Mouse (Mus musculus) ES-Bruce4 (cell line): ENCODE results near the gene Rhbdd1. TPM values are rescaled to one million over a fixed set of nuclear protein-coding genes. Genes with fewer than 3 reads are reported as not detected.

Source experiments
- H3K27ac ChIP-seq: 2 replicates; pipeline ENCODE4 v1.5.1; 2012; ENCODE audit warnings: low read length, inconsistent platforms; ENCODE audit not compliant: insufficient read depth
- H3K27me3 ChIP-seq: 2 replicates; pipeline ENCODE4 v1.6.1; 2012; ENCODE audit warnings: mild to moderate bottlenecking, low read length, inconsistent platforms; ENCODE audit not compliant: control insufficient read depth, poor library complexity, insufficient read depth, severe bottlenecking
- H3K36me3 ChIP-seq: 2 replicates; pipeline ENCODE4 v1.6.1; 2012; ENCODE audit warnings: inconsistent platforms, mild to moderate bottlenecking, low read length, moderate library complexity; ENCODE audit not compliant: control insufficient read depth, poor library complexity, insufficient read depth, severe bottlenecking
- H3K4me1 ChIP-seq: one replicate; pipeline ENCODE4 v1.8.1; 2011; ENCODE audit warnings: low read length; ENCODE audit not compliant: control insufficient read depth, insufficient read depth
- H3K4me3 ChIP-seq: 2 replicates; pipeline ENCODE4 v1.5.1; 2011; ENCODE audit warnings: low read depth, mild to moderate bottlenecking, low read length
- H3K9ac ChIP-seq: 2 replicates; pipeline ENCODE4 v1.6.1; 2012; ENCODE audit warnings: low read depth, mild to moderate bottlenecking, inconsistent platforms; ENCODE audit not compliant: poor library complexity, severe bottlenecking
- H3K9me3 ChIP-seq: replicated peaks from 2 replicates; pipeline ENCODE4 v1.6.1; 2012; ENCODE audit warnings: mild to moderate bottlenecking, low read length, inconsistent platforms; ENCODE audit not compliant: control insufficient read depth, poor library complexity, insufficient read depth, severe bottlenecking
- CTCF ChIP-seq: IDR thresholded peaks from one replicate; pipeline ENCODE4 v1.8.1; 2011; ENCODE audit warnings: low read depth, low read length
- EP300 ChIP-seq: IDR thresholded peaks from 2 replicates; pipeline ENCODE4 v1.6.1; 2011; ENCODE audit warnings: low read depth, low read length; ENCODE audit not compliant: insufficient read depth
- POLR2A ChIP-seq: IDR thresholded peaks from one replicate; pipeline ENCODE4 v1.8.1; 2011; ENCODE audit warnings: low read length; ENCODE audit not compliant: insufficient read depth
- polyA plus RNA-seq: library from polyadenylated mRNA; stranded (reverse); fragments of >200 nt; gene quantifications from 2 replicates; pipeline ENCODE4 v1.2.4, GENCODE M21; 2011; ENCODE audit warnings: low read depth; ENCODE audit not compliant: missing spikeins, insufficient read depth, insufficient read length

Rhbdd1 gene
- polyA plus RNA-seq, 1 experiment = 21.4 TPM

DNA sequence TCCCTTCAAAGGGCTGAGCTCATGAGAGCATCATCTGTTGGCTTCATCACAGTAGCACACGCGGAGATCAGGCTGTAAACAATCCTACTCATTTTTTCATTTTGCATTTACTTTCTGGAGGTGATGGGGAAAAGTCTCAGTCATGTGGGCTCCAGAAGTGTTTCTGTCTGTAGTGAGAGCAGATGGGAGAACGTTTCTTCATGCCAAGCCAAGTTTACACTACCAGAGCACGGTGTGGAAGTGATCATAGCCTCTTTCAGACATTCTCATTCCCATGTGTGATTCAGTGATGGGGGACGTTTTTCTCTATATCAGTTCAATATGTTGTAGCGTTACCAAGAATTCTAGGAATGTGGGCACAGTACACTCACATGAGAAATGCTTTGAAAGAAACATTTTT lies 45.9 kb downstream of the Rhbdd1 start:
- Histone ChIP-seq H3K4me3 (no peak overlapping the region), H3K27me3 (no peaks in the 10 kb centered on the region), H3K36me3 (no peaks in the 10 kb centered on the region), H3K9me3 (no peaks in the 10 kb centered on the region), H3K9ac (no peak overlapping the region), H3K27ac (no peak overlapping the region), H3K4me1 (no peaks in the 10 kb centered on the region)
- no peak for TF ChIP-seq POLR2A
- no peak for TF ChIP-seq EP300
- TF ChIP-seq CTCF = no peak

DNA sequence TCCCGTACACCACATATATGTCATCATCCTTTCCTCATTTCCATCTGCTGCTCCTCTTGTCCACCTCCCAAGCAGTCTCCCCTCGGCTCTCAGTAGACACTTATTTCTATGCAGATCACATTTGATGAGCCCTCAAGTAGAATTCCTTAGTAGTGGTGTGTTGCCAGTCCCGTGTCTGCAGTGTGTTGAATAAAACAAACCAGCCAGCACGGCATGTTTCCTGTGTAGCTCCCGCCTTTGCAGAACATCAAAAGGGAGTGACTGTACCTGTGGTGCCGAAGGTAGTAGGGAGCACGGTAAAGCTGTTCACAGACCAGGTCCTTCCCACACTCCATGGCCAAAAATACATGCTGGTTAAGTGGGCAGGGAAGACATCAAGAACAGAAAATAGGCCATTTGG lies 47.8 kb downstream of the Rhbdd1 start:
- Histone ChIP-seq H3K36me3 (no peaks in the 10 kb centered on the region), H3K4me3 (no peak overlapping the region), H3K9me3 (no peaks in the 10 kb centered on the region), H3K27ac (no peak overlapping the region), H3K27me3 (no peaks in the 10 kb centered on the region), H3K9ac (no peak overlapping the region), H3K4me1 (no peaks in the 10 kb centered on the region)
- TF ChIP-seq EP300 = no peak
- no peak for TF ChIP-seq POLR2A
- no peak for TF ChIP-seq CTCF

GRCm38 (mm10) chr1:82364468-82364867 lies 48.2 kb downstream of the Rhbdd1 start:
- no peaks in the 10 kb centered on the region for H3K36me3 ChIP-seq
- TF ChIP-seq CTCF = no peak
- TF ChIP-seq POLR2A = no peak
- TF ChIP-seq EP300 = no peak
- no peak overlapping the region for H3K4me3 ChIP-seq
- no peak overlapping the region for H3K27ac ChIP-seq
- no peaks in the 10 kb centered on the region for H3K9me3 ChIP-seq
- no peak overlapping the region for H3K9ac ChIP-seq
- no peaks in the 10 kb centered on the region for H3K27me3 ChIP-seq
- no peaks in the 10 kb centered on the region for H3K4me1 ChIP-seq

GRCm38 (mm10) chr1:82371636-82372428 lies 55.6 kb downstream of the Rhbdd1 start:
- no peak for TF ChIP-seq CTCF
- TF ChIP-seq POLR2A = no peak
- no peak for TF ChIP-seq EP300
- Histone ChIP-seq H3K36me3 (no peaks in the 10 kb centered on the region), H3K9ac (no peak overlapping the region), H3K27me3 (no peaks in the 10 kb centered on the region), H3K27ac (no peak overlapping the region), H3K4me3 (no peak overlapping the region), H3K9me3 (no peaks in the 10 kb centered on the region), H3K4me1 (no peaks in the 10 kb centered on the region)

- H3K9ac ChIP-seq = no peak overlapping the region
- H3K27me3 ChIP-seq = no peaks in the 10 kb centered on the region
- no peak overlapping the region for H3K4me3 ChIP-seq
- no peaks in the 10 kb centered on the region for H3K4me1 ChIP-seq
- no peaks in the 10 kb centered on the region for H3K9me3 ChIP-seq
- H3K36me3 ChIP-seq = no peaks in the 10 kb centered on the region; the same call in 1 of the 2 replicates
- no peak for TF ChIP-seq EP300
- TF ChIP-seq CTCF = no peak
- no peak for TF ChIP-seq POLR2A
- H3K27ac ChIP-seq = no peak overlapping the region
Measured at GRCm38 (mm10) chr1:82373924-82374323, 57.7 kb downstream of the Rhbdd1 start.

DNA sequence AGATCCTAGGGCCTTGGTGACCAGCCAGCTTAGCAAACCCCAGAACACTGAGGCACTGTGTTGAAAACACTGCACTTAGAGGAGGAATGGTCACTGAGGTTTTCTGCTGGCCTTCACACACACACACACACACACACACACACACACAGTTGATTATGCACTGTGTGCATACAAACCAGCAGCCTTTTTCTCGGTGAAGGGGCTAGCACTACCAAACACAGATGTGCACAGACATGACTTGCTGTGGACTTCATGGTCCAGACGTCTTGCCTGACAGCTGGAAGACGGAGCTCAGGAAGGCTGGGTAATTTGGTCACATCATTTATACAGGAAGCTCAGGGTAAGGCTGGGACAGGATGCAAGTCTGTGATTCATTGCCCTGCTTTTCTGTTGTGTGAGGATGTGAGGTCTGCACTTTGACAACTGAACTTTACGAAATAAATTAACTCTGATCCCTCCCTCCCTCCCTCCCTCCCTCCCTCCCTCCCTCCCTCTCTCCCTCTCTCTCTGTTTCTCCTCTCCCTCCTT lies 58.6 kb downstream of the Rhbdd1 start:
- Histone ChIP-seq H3K27me3 (no peaks in the 10 kb centered on the region), H3K9me3 (no peaks in the 10 kb centered on the region), H3K4me3 (no peak overlapping the region), H3K36me3 (no peaks in the 10 kb centered on the region; the same call in 1 of the 2 replicates), H3K9ac (no peak overlapping the region), H3K4me1 (no peaks in the 10 kb centered on the region), H3K27ac (no peak overlapping the region)
- TF ChIP-seq EP300 = no peak
